Mouse (Mus musculus) liver, embryonic 11.5 days (tissue): ENCODE results near the gene Mrgprx1. TPM values are rescaled to one million over a fixed set of nuclear protein-coding genes. Genes with fewer than 3 reads are reported as not detected.

Experiments used
- polyA plus RNA-seq: library from polyadenylated mRNA; unstranded; fragments of >200 nt; fragmentation: Nextera tagmentation; extraction: Ambion mirVana; gene quantifications from 2 replicates; pipeline ENCODE4 v1.2.1, GENCODE M21; 2014

The Mrgprx1 gene
- polyA plus RNA-seq, 1 experiment from 2014 or later = not detected

Other genes starting within 250 kb of the Mrgprx1 start
- gene Mrgpra4, start 45.5 kb downstream of the Mrgprx1 start, polyA plus RNA-seq = not detected in 2 replicates
- gene Mrgprb5, start 141.4 kb upstream of the Mrgprx1 start, polyA plus RNA-seq = not detected in 2 replicates
- gene Mrgprb4, start 171.7 kb upstream of the Mrgprx1 start, polyA plus RNA-seq = not detected in 2 replicates